Mouse (Mus musculus) kidney, embryonic 16.5 days (tissue): Measurements from ENCODE around the gene Dynll1. TPM values are rescaled to one million over a fixed set of nuclear protein-coding genes. Genes with fewer than 3 reads are reported as not detected.
A peak's percentile ranks its signal among the peaks of the same experiment; 100 is the strongest.
"Not testable (repeated sequence)": the region's sequence is repeated elsewhere in the genome, so short reads cannot be mapped to it uniquely, and the experiment has no call there.

ENCODE experiments used
- ATAC-seq: fragments of 200-750 bp; cut with Nextera tagmentation; 2 replicates; pipeline ENCODE4 v1.8.0; 2017; ENCODE audit warnings: moderate TSS enrichment; ENCODE audit not compliant: low FRiP score, low TSS enrichment
- H3K27ac ChIP-seq: fragments of 300-500 bp; sonication (generic); 2 replicates; pipeline ENCODE4 v1.5.1; 2014; ENCODE audit warnings: low read length
- H3K27me3 ChIP-seq: fragments of 300-500 bp; sonication (generic); 2 replicates; pipeline ENCODE4 v1.6.1; 2014; ENCODE audit warnings: low read length, control low read depth, mixed read lengths; ENCODE audit not compliant: insufficient read depth
- H3K36me3 ChIP-seq: fragments of 300-500 bp; sonication (generic); 2 replicates; pipeline ENCODE4 v1.6.1; 2014; ENCODE audit warnings: low read length, control low read depth, mixed read lengths; ENCODE audit not compliant: insufficient read depth
- H3K4me1 ChIP-seq: fragments of 300-500 bp; sonication (generic); 2 replicates; pipeline ENCODE4 v1.6.1; 2014; ENCODE audit warnings: low read length, control low read depth, mixed read lengths; ENCODE audit not compliant: insufficient read depth
- H3K4me2 ChIP-seq: fragments of 300-500 bp; sonication (generic); replicated peaks from 2 replicates; pipeline ENCODE4 v1.6.1; 2014; ENCODE audit warnings: low read depth, low read length
- H3K4me3 ChIP-seq: fragments of 300-500 bp; sonication (generic); 2 replicates; pipeline ENCODE4 v1.5.1; 2014; ENCODE audit warnings: mild to moderate bottlenecking, low read length
- H3K9ac ChIP-seq: fragments of 300-500 bp; sonication (generic); replicated peaks from 2 replicates; pipeline ENCODE4 v1.6.1; 2014; ENCODE audit warnings: low read length
- H3K9me3 ChIP-seq: fragments of 300-500 bp; sonication (generic); 2 replicates; pipeline ENCODE4 v1.6.1; 2016; ENCODE audit warnings: low read length, control low read depth
- WGBS: fragments of 180-500 bp; shearing (Covaris S2); extraction: QIAGEN DNeasy Blood & Tissue Kit; methylation state at CpG from one replicate; pipeline ENCODE4 v1.1.7; 2014; 5-methylcytosine and 5-hydroxymethylcytosine counted together
- polyA plus RNA-seq: library from polyadenylated mRNA; unstranded; fragments of >200 nt; fragmentation: Nextera tagmentation; extraction: Ambion mirVana; gene quantifications from 2 replicates; pipeline ENCODE4 v1.2.1, GENCODE M21; 2015

Dynll1 gene
- polyA plus RNA-seq, 1 experiment from 2014 or later = 1,634 TPM

- no peaks in the 10 kb centered on the region for H3K9me3 ChIP-seq
- ATAC-seq = peak; percentile 52
- no peak overlapping the region for H3K9ac ChIP-seq
- H3K27ac ChIP-seq = no peak overlapping the region
- no peak overlapping the region for H3K4me3 ChIP-seq
- WGBS = 53% methylated on average over 10 of the region's 10 CpGs
- H3K36me3 ChIP-seq = no peaks in the 10 kb centered on the region
- peaks cover 27% of the 10 kb centered on the region for H3K4me1 ChIP-seq
- H3K4me2 ChIP-seq = no peak overlapping the region
- no peaks in the 10 kb centered on the region for H3K27me3 ChIP-seq
These were observed 12.2 kb upstream of the Dynll1 start for GRCm38 (mm10) chr5:115312816-115313667.

GRCm38 (mm10) chr5:115312354-115312753, 11.6 kb upstream of the Dynll1 start:
- H3K27me3 ChIP-seq = no peaks in the 10 kb centered on the region
- H3K9me3 ChIP-seq = no peaks in the 10 kb centered on the region
- no peak overlapping the region for H3K4me2 ChIP-seq
- H3K9ac ChIP-seq = no peak overlapping the region
- H3K36me3 ChIP-seq = no peaks in the 10 kb centered on the region
- no peak overlapping the region for H3K27ac ChIP-seq
- no peak for ATAC-seq
- H3K4me1 ChIP-seq = peaks cover 20% of the 10 kb centered on the region
- 84% methylated on average over 4 of the region's 4 CpGs for WGBS
- no peak overlapping the region for H3K4me3 ChIP-seq

GRCm38 (mm10) chr5:115302190-115302589, 1.4 kb upstream of the Dynll1 start:
- WGBS = 67% methylated on average over 3 of the region's 7 CpGs
- not testable (repeated sequence) for H3K4me3 ChIP-seq, ATAC-seq, H3K27ac ChIP-seq, H3K4me2 ChIP-seq, H3K9ac ChIP-seq, H3K27me3 ChIP-seq, H3K9me3 ChIP-seq
- H3K36me3 ChIP-seq = peaks cover 18% of the 10 kb centered on the region
- H3K4me1 ChIP-seq = peaks cover 24% of the 10 kb centered on the region

GRCm38 (mm10) chr5:115301615-115302014, 816 bp upstream of the Dynll1 start:
- Histone ChIP-seq H3K9me3 (no peaks in the 10 kb centered on the region), H3K9ac (peak overlapping the region; percentile 70), H3K27ac (peak overlapping the region; percentile 74), H3K4me1 (peaks cover 24% of the 10 kb centered on the region), H3K4me3 (peak overlapping the region; percentile 94), H3K4me2 (peak overlapping the region; percentile 62), H3K27me3 (no peaks in the 10 kb centered on the region), H3K36me3 (peaks cover 24% of the 10 kb centered on the region)
- 0 out of 2 replicates have a peak, but pooled peaks have one; percentile 0 for ATAC-seq
- WGBS = 17% methylated on average over 13 of the region's 13 CpGs

GRCm38 (mm10) chr5:115300035-115300744, 609 bp downstream of the Dynll1 start:
- no peaks in the 10 kb centered on the region for H3K9me3 ChIP-seq
- peak overlapping the region; percentile 94 for H3K4me3 ChIP-seq
- H3K4me2 ChIP-seq = peak overlapping the region; percentile 63
- peak overlapping the region; percentile 92 for H3K9ac ChIP-seq
- no peaks in the 10 kb centered on the region for H3K27me3 ChIP-seq
- H3K36me3 ChIP-seq = peaks cover 33% of the 10 kb centered on the region
- peak; percentile 7; the same call in 1 of the 2 replicates for ATAC-seq
- peak overlapping the region; percentile 96 for H3K27ac ChIP-seq
- H3K4me1 ChIP-seq = peaks cover 24% of the 10 kb centered on the region
- under 1% methylated on average over 46 of the region's 46 CpGs for WGBS

GRCm38 (mm10) chr5:115296347-115296746, 4.5 kb downstream of the Dynll1 start:
- peaks cover 18% of the 10 kb centered on the region for H3K4me1 ChIP-seq
- H3K9ac ChIP-seq = no peak overlapping the region
- 82% methylated on average over 10 of the region's 10 CpGs for WGBS
- peaks cover 37% of the 10 kb centered on the region for H3K36me3 ChIP-seq
- no peak overlapping the region for H3K4me3 ChIP-seq
- H3K4me2 ChIP-seq = no peak overlapping the region
- no peak for ATAC-seq
- H3K27ac ChIP-seq = peak overlapping the region; percentile 47; the same call in 1 of the 2 replicates
- H3K27me3 ChIP-seq = no peaks in the 10 kb centered on the region
- H3K9me3 ChIP-seq = no peaks in the 10 kb centered on the region

GRCm38 (mm10) chr5:115294173-115294572, 6.6 kb downstream of the Dynll1 start:
- Histone ChIP-seq H3K27me3 (no peaks in the 10 kb centered on the region), H3K4me1 (peaks cover 15% of the 10 kb centered on the region), H3K4me3 (no peak overlapping the region), H3K27ac (no peak overlapping the region), H3K9ac (no peak overlapping the region), H3K4me2 (no peak overlapping the region), H3K9me3 (no peaks in the 10 kb centered on the region), H3K36me3 (peaks cover 46% of the 10 kb centered on the region)
- ATAC-seq = no peak
- 89% methylated on average over 8 of the region's 8 CpGs for WGBS

- Histone ChIP-seq H3K9me3 (no peaks in the 10 kb centered on the region), H3K9ac (no peak overlapping the region), H3K4me2 (no peak overlapping the region), H3K4me1 (peaks cover 9% of the 10 kb centered on the region), H3K27me3 (no peaks in the 10 kb centered on the region), H3K27ac (no peak overlapping the region), H3K36me3 (peaks cover 21% of the 10 kb centered on the region), H3K4me3 (no peak overlapping the region)
- no peak for ATAC-seq
- whole genome bisulfite sequencing = 88% methylated on average over 3 of the region's 3 CpGs
These were observed 16.1 kb downstream of the Dynll1 start for GRCm38 (mm10) chr5:115284735-115285134.

- no peak; the same call in 1 of the 2 replicates for ATAC-seq
- Histone ChIP-seq H3K4me3 (peak overlapping the region; percentile 90), H3K4me2 (peak overlapping the region; percentile 70), H3K9ac (peak overlapping the region; percentile 90), H3K27me3 (no peaks in the 10 kb centered on the region), H3K27ac (0 out of 2 replicates have a peak overlapping the region, but pooled peaks have one; percentile 28), H3K4me1 (peaks cover 9% of the 10 kb centered on the region), H3K36me3 (peaks cover 15% of the 10 kb centered on the region; the same call in 1 of the 2 replicates), H3K9me3 (no peaks in the 10 kb centered on the region)
- 5% methylated on average over 17 of the region's 17 CpGs for WGBS
These were observed 20.6 kb downstream of the Dynll1 start for GRCm38 (mm10) chr5:115280050-115280687.
